Mouse (Mus musculus): ENCODE results near the gene Lmbrd2. TPM values are rescaled to one million over a fixed set of nuclear protein-coding genes. Genes with fewer than 3 reads are reported as not detected.
A peak's percentile ranks its signal among the peaks of the same experiment; 100 is the strongest.
"Not testable (repeated sequence)": the region's sequence is repeated elsewhere in the genome, so short reads cannot be mapped to it uniquely, and the experiment has no call there.

The Lmbrd2 gene
- polyA plus RNA-seq, 1 experiment from 2014 or later = 4.4 TPM

- Histone ChIP-seq H3K4me3 (ENCODE audit: low read depth, low read length) (no peak overlapping the region), H3K4me2 (no peak overlapping the region), H3K27ac (ENCODE audit: low read depth, low read length) (no peak overlapping the region), H3K9ac (ENCODE audit: low read length) (no peak overlapping the region), H3K4me1 (ENCODE audit: control insufficient read depth, insufficient read depth, low read length) (0 out of 2 replicates have a peak, but pooled peaks cover 3% of the 10 kb centered on the region), H3K9me3 (ENCODE audit: control insufficient read depth, low read length) (no peaks in the 10 kb centered on the region), H3K27me3 (ENCODE audit: control insufficient read depth, insufficient read depth, low read length) (no peaks in the 10 kb centered on the region), H3K36me3 (ENCODE audit: control insufficient read depth, insufficient read depth, low read length) (peaks cover 3% of the 10 kb centered on the region; the same call in 1 of the 2 replicates)
- DNase-seq (ENCODE audit: low spot score, missing footprints) = no peak
- peak; percentile 85 for ATAC-seq (ENCODE audit: low FRiP score)
- 42% methylated on average over 6 of the region's 6 CpGs for WGBS
These were observed 23.8 kb downstream of the Lmbrd2 start for GRCm38 (mm10) chr15:9164125-9164524.

GRCm38 (mm10) chr15:9177038-9177437, 36.7 kb downstream of the Lmbrd2 start:
- H3K4me3 ChIP-seq (ENCODE audit: low read depth, low read length) = no peak overlapping the region
- WGBS = 99% methylated on average over 3 of the region's 3 CpGs
- no peak overlapping the region for H3K27ac ChIP-seq (ENCODE audit: low read depth, low read length)
- H3K4me2 ChIP-seq = no peak overlapping the region
- no peaks in the 10 kb centered on the region for H3K9me3 ChIP-seq (ENCODE audit: control insufficient read depth, low read length)
- no peaks in the 10 kb centered on the region for H3K27me3 ChIP-seq (ENCODE audit: control insufficient read depth, insufficient read depth, low read length)
- H3K36me3 ChIP-seq (ENCODE audit: control insufficient read depth, insufficient read depth, low read length) = 0 out of 2 replicates have a peak, but pooled peaks cover 2% of the 10 kb centered on the region
- no peak for DNase-seq (ENCODE audit: low spot score, missing footprints)
- H3K9ac ChIP-seq (ENCODE audit: low read length) = no peak overlapping the region
- no peak for ATAC-seq (ENCODE audit: low FRiP score)
- H3K4me1 ChIP-seq (ENCODE audit: control insufficient read depth, insufficient read depth, low read length) = no peaks in the 10 kb centered on the region

- Histone ChIP-seq H3K4me1 (ENCODE audit: control insufficient read depth, insufficient read depth, low read length) (no peaks in the 10 kb centered on the region), H3K36me3 (ENCODE audit: control insufficient read depth, insufficient read depth, low read length) (0 out of 2 replicates have a peak, but pooled peaks cover 3% of the 10 kb centered on the region)
- no peak for ATAC-seq (ENCODE audit: low FRiP score)
These were observed 43.6 kb downstream of the Lmbrd2 start for GRCm38 (mm10) chr15:9183995-9184394.

GRCm38 (mm10) chr15:9189796-9190195, 49.4 kb downstream of the Lmbrd2 start:
- ATAC-seq (ENCODE audit: low FRiP score) (no peak), DNase-seq (ENCODE audit: low spot score, missing footprints) (no peak)
- Histone ChIP-seq H3K27me3 (ENCODE audit: control insufficient read depth, insufficient read depth, low read length) (no peaks in the 10 kb centered on the region), H3K4me1 (ENCODE audit: control insufficient read depth, insufficient read depth, low read length) (no peaks in the 10 kb centered on the region), H3K4me2 (no peak overlapping the region), H3K9ac (ENCODE audit: low read length) (no peak overlapping the region), H3K27ac (ENCODE audit: low read depth, low read length) (no peak overlapping the region), H3K36me3 (ENCODE audit: control insufficient read depth, insufficient read depth, low read length) (peaks cover 5% of the 10 kb centered on the region; the same call in 1 of the 2 replicates), H3K4me3 (ENCODE audit: low read depth, low read length) (no peak overlapping the region), H3K9me3 (ENCODE audit: control insufficient read depth, low read length) (no peaks in the 10 kb centered on the region)
- WGBS = 92% methylated on average over 2 of the region's 2 CpGs

More at GRCm38 (mm10) chr15:9183995-9184394, 43.6 kb downstream of the Lmbrd2 start:
- Histone ChIP-seq H3K27me3 (ENCODE audit: control insufficient read depth, insufficient read depth, low read length) (no peaks in the 10 kb centered on the region), H3K4me2 (no peak overlapping the region), H3K4me3 (ENCODE audit: low read depth, low read length) (no peak overlapping the region), H3K9ac (ENCODE audit: low read length) (no peak overlapping the region), H3K27ac (ENCODE audit: low read depth, low read length) (no peak overlapping the region), H3K9me3 (ENCODE audit: control insufficient read depth, low read length) (no peaks in the 10 kb centered on the region)
- no peak for DNase-seq (ENCODE audit: low spot score, missing footprints)
- WGBS = 90% methylated on average over 5 of the region's 5 CpGs

- not testable (repeated sequence) for H3K4me3 ChIP-seq (ENCODE audit: low read depth, low read length); H3K27ac ChIP-seq (ENCODE audit: low read depth, low read length); H3K4me1 ChIP-seq (ENCODE audit: control insufficient read depth, insufficient read depth, low read length); ATAC-seq (ENCODE audit: low FRiP score); H3K36me3 ChIP-seq (ENCODE audit: control insufficient read depth, insufficient read depth, low read length); DNase-seq (ENCODE audit: low spot score, missing footprints); H3K9ac ChIP-seq (ENCODE audit: low read length); H3K27me3 ChIP-seq (ENCODE audit: control insufficient read depth, insufficient read depth, low read length); H3K4me2 ChIP-seq; H3K9me3 ChIP-seq (ENCODE audit: control insufficient read depth, low read length)
These were observed 52.3 kb downstream of the Lmbrd2 start for GRCm38 (mm10) chr15:9192685-9193084.

- no peak overlapping the region for H3K9ac ChIP-seq (ENCODE audit: low read length)
- no peak overlapping the region for H3K4me2 ChIP-seq
- H3K9me3 ChIP-seq (ENCODE audit: control insufficient read depth, low read length) = no peaks in the 10 kb centered on the region
- H3K27me3 ChIP-seq (ENCODE audit: control insufficient read depth, insufficient read depth, low read length) = no peaks in the 10 kb centered on the region
- no peak overlapping the region for H3K27ac ChIP-seq (ENCODE audit: low read depth, low read length)
- DNase-seq (ENCODE audit: low spot score, missing footprints) (no peak), ATAC-seq (ENCODE audit: low FRiP score) (no peak)
- WGBS = 68% methylated on average over 6 of the region's 6 CpGs
- H3K36me3 ChIP-seq (ENCODE audit: control insufficient read depth, insufficient read depth, low read length) = peaks cover 3% of the 10 kb centered on the region; the same call in 1 of the 2 replicates
- H3K4me1 ChIP-seq (ENCODE audit: control insufficient read depth, insufficient read depth, low read length) = no peaks in the 10 kb centered on the region
- no peak overlapping the region for H3K4me3 ChIP-seq (ENCODE audit: low read depth, low read length)
These were observed 58.1 kb downstream of the Lmbrd2 start for GRCm38 (mm10) chr15:9198421-9198820.

GRCm38 (mm10) chr15:9211891-9212290, 71.5 kb downstream of the Lmbrd2 start:
- H3K36me3 ChIP-seq (ENCODE audit: control insufficient read depth, insufficient read depth, low read length) = no peaks in the 10 kb centered on the region
- no peaks in the 10 kb centered on the region for H3K4me1 ChIP-seq (ENCODE audit: control insufficient read depth, insufficient read depth, low read length)
- no peaks in the 10 kb centered on the region for H3K9me3 ChIP-seq (ENCODE audit: control insufficient read depth, low read length)
- DNase-seq (ENCODE audit: low spot score, missing footprints) (no peak), ATAC-seq (ENCODE audit: low FRiP score) (no peak)
- no peak overlapping the region for H3K9ac ChIP-seq (ENCODE audit: low read length)
- H3K4me2 ChIP-seq = no peak overlapping the region
- no peak overlapping the region for H3K27ac ChIP-seq (ENCODE audit: low read depth, low read length)
- H3K27me3 ChIP-seq (ENCODE audit: control insufficient read depth, insufficient read depth, low read length) = no peaks in the 10 kb centered on the region
- H3K4me3 ChIP-seq (ENCODE audit: low read depth, low read length) = no peak overlapping the region

- H3K27ac ChIP-seq (ENCODE audit: low read depth, low read length) = not testable (repeated sequence)
These were observed 72.7 kb downstream of the Lmbrd2 start for GRCm38 (mm10) chr15:9213026-9213425.

GRCm38 (mm10) chr15:9213431-9213830, 73.1 kb downstream of the Lmbrd2 start:
- not testable (repeated sequence) for H3K36me3 ChIP-seq (ENCODE audit: control insufficient read depth, insufficient read depth, low read length); ATAC-seq (ENCODE audit: low FRiP score); H3K27ac ChIP-seq (ENCODE audit: low read depth, low read length); H3K4me3 ChIP-seq (ENCODE audit: low read depth, low read length); H3K4me2 ChIP-seq; H3K9me3 ChIP-seq (ENCODE audit: control insufficient read depth, low read length); H3K4me1 ChIP-seq (ENCODE audit: control insufficient read depth, insufficient read depth, low read length); H3K27me3 ChIP-seq (ENCODE audit: control insufficient read depth, insufficient read depth, low read length); H3K9ac ChIP-seq (ENCODE audit: low read length); DNase-seq (ENCODE audit: low spot score, missing footprints)
- WGBS = 90% methylated on average over 7 of the region's 7 CpGs

More at GRCm38 (mm10) chr15:9213026-9213425, 72.7 kb downstream of the Lmbrd2 start:
- not testable (repeated sequence) for H3K9ac ChIP-seq (ENCODE audit: low read length); H3K4me2 ChIP-seq; H3K4me1 ChIP-seq (ENCODE audit: control insufficient read depth, insufficient read depth, low read length); H3K36me3 ChIP-seq (ENCODE audit: control insufficient read depth, insufficient read depth, low read length); H3K9me3 ChIP-seq (ENCODE audit: control insufficient read depth, low read length); H3K4me3 ChIP-seq (ENCODE audit: low read depth, low read length); ATAC-seq (ENCODE audit: low FRiP score); DNase-seq (ENCODE audit: low spot score, missing footprints); H3K27me3 ChIP-seq (ENCODE audit: control insufficient read depth, insufficient read depth, low read length)
- 68% methylated on average over 3 of the region's 3 CpGs for WGBS
